Mouse (Mus musculus) liver, embryonic 15.5 days (tissue): ENCODE results near the gene Nmral1. TPM values are rescaled to one million over a fixed set of nuclear protein-coding genes. Genes with fewer than 3 reads are reported as not detected.
A peak's percentile ranks its signal among the peaks of the same experiment; 100 is the strongest.
"Not testable (repeated sequence)": the region's sequence is repeated elsewhere in the genome, so short reads cannot be mapped to it uniquely, and the experiment has no call there.

Source experiments
- ATAC-seq: fragments of 200-750 bp; cut with Nextera tagmentation; 2 replicates; pipeline ENCODE4 v1.8.0; 2017; ENCODE audit warnings: moderate number of reproducible peaks, mild to moderate bottlenecking, moderate library complexity; ENCODE audit not compliant: insufficient read depth
- H3K27ac ChIP-seq: fragments of 300-500 bp; sonication (generic); replicated peaks from 2 replicates; pipeline ENCODE4 v1.5.1; 2015; ENCODE audit warnings: mild to moderate bottlenecking, inconsistent platforms
- H3K27me3 ChIP-seq: fragments of 300-500 bp; sonication (generic); 2 replicates; pipeline ENCODE4 v1.6.1; 2015; ENCODE audit warnings: mild to moderate bottlenecking, inconsistent platforms
- H3K36me3 ChIP-seq: fragments of 300-500 bp; sonication (generic); replicated peaks from 2 replicates; pipeline ENCODE4 v1.6.1; 2015; ENCODE audit warnings: moderate library complexity, mild to moderate bottlenecking, inconsistent platforms
- H3K4me1 ChIP-seq: fragments of 300-500 bp; sonication (generic); replicated peaks from 2 replicates; pipeline ENCODE4 v1.6.1; 2015; ENCODE audit warnings: inconsistent platforms
- H3K4me2 ChIP-seq: fragments of 300-500 bp; sonication (generic); 2 replicates; pipeline ENCODE4 v1.6.1; 2015; ENCODE audit warnings: moderate library complexity, mild to moderate bottlenecking, inconsistent platforms
- H3K4me3 ChIP-seq: fragments of 300-500 bp; sonication (generic); replicated peaks from 2 replicates; pipeline ENCODE4 v1.5.1; 2015; ENCODE audit warnings: mild to moderate bottlenecking, inconsistent platforms
- H3K9ac ChIP-seq: fragments of 300-500 bp; sonication (generic); 2 replicates; pipeline ENCODE4 v1.6.1; 2015; ENCODE audit warnings: moderate library complexity, mild to moderate bottlenecking, inconsistent platforms
- H3K9me3 ChIP-seq: fragments of 300-500 bp; sonication (generic); replicated peaks from 2 replicates; pipeline ENCODE4 v1.6.1; 2016; ENCODE audit warnings: inconsistent platforms
- WGBS: fragments of 180-500 bp; shearing (Covaris S2); methylation state at CpG from one replicate; pipeline ENCODE4 v1.1.7; 2015; ENCODE audit warnings: mixed read lengths; ENCODE audit not compliant: insufficient replicate concordance; 5-methylcytosine and 5-hydroxymethylcytosine counted together
- polyA plus RNA-seq: library from polyadenylated mRNA; unstranded; fragments of >200 nt; fragmentation: Nextera tagmentation; extraction: Ambion mirVana; gene quantifications from 2 replicates; pipeline ENCODE4 v1.2.1, GENCODE M21; 2015

The Nmral1 gene
- polyA plus RNA-seq, 1 experiment from 2014 or later = 37.2 TPM

DNA sequence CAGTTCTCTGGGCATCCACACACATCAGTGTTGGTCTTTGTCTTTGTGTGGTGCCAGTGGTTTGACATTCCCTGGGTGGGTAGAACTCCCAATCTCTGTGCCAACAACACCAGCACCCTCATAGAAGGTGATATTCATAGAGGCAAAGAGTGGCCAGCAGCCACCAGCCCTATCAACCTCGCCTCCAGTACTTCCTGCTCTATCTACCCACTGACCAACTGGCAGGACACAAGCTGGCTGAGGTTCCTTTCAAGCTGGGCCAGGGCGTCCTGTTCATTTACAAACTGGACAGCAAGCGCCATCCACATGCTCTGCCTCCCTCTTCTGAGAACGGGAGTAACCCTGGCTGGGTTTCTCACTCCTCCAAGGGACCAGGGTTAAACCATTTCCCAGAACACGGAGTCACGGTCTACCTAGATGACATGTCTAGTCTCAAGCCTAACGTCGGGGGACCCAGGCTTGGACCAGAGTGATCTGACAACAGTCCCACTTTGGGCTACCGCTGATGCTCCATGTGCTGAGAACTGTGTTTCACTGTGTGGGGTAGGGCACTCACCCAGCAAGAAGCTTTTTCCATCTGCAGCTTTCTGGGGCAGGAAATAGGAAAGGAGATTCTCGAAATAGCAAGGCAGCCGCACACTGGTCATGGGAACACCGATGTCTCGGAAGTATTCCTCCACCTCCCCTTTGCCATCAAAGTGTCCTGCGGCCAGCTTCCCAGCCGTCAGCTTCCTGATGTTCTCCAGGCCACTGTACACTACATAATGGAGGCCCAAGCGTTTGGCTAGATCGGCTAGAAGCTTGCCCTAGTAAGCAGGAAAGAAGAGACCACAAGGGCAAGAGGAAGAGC lies 5.1 kb downstream of the Nmral1 start:
- Histone ChIP-seq H3K9ac (no peak overlapping the region), H3K9me3 (no peaks in the 10 kb centered on the region), H3K4me1 (peaks cover 9% of the 10 kb centered on the region), H3K27me3 (no peaks in the 10 kb centered on the region), H3K4me3 (no peak overlapping the region), H3K36me3 (peaks cover 80% of the 10 kb centered on the region), H3K27ac (no peak overlapping the region), H3K4me2 (no peak overlapping the region)
- no peak for ATAC-seq
- 81% methylated on average over 17 of the region's 17 CpGs for WGBS

DNA sequence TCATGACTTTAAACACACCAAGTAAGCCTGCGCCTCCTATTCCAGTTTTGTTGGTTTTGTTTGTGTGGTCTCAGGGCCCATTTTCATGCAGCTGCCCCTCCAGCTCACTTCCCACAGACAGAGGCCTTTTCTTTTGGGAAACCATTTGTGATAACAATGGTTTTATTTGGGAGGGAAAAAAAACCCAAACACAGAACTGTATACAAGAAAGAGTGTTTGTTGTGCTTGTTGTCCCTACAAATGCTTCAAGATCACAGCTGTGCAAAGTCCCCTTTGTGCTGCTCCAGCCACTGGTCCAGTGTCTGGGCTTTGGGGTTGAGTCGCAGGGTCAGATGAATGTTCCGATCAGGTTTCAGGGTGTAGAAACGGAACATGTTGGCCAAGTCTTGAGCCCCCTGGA lies 8.0 kb downstream of the Nmral1 start:
- Histone ChIP-seq H3K27me3 (no peaks in the 10 kb centered on the region), H3K9ac (no peak overlapping the region), H3K27ac (no peak overlapping the region), H3K4me1 (no peaks in the 10 kb centered on the region), H3K4me3 (no peak overlapping the region), H3K4me2 (no peak overlapping the region), H3K36me3 (peaks cover 99% of the 10 kb centered on the region), H3K9me3 (no peaks in the 10 kb centered on the region)
- no peak for ATAC-seq
- WGBS = 90% methylated on average over 4 of the region's 4 CpGs

DNA sequence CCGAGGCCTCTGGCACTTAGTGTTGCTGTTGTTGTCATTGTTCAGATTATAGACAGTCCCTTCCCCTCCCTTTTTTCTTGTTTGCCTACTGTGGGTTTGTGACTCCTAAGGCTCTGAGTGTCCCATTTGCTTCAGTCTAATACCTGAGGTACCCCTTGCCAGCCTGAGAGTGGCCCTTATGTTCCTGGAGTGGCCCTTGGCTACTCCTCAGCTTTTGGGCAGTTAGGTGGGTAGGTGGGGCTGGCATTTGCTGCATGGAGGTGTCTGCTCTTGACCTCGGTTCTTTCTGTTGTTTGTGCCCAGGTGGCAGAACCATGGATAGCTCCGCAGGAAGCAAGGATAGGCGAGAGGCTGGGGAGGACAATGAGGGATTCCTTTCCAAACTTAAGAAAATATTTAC lies 13.6 kb downstream of the Nmral1 start:
- peaks cover 97% of the 10 kb centered on the region for H3K36me3 ChIP-seq
- H3K4me2 ChIP-seq = no peak overlapping the region
- no peaks in the 10 kb centered on the region for H3K9me3 ChIP-seq
- 0 out of 2 replicates have a peak, but pooled peaks cover 10% of the 10 kb centered on the region for H3K4me1 ChIP-seq
- 69% methylated on average over 4 of the region's 4 CpGs for WGBS
- H3K9ac ChIP-seq = no peak overlapping the region
- no peak for ATAC-seq
- H3K4me3 ChIP-seq = no peak overlapping the region
- H3K27me3 ChIP-seq = no peaks in the 10 kb centered on the region
- H3K27ac ChIP-seq = no peak overlapping the region

DNA sequence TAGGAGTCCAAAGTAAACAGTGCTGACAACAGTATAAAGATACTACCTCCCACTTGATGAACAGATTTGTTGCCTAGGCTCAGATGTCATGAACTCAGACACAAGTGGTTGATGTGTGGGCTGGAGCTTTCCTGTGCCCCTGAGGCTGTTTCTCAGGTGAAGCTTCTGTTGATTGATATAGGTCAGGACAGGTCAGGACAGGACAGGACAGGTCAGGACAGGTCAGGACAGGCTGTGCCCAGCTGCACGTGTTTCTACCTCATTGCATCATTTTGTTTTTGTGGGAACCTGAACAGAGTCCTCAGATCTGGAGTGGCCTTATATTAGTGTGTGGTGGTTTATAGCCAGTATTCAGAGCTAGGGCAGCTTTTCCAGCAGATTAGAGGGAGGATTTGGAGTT lies 16.5 kb downstream of the Nmral1 start:
- Histone ChIP-seq H3K27ac (peak overlapping the region; percentile 48; the same call in 1 of the 2 replicates), H3K9ac (no peak overlapping the region), H3K4me1 (0 out of 2 replicates have a peak, but pooled peaks cover 10% of the 10 kb centered on the region), H3K36me3 (peaks cover 95% of the 10 kb centered on the region), H3K27me3 (no peaks in the 10 kb centered on the region), H3K9me3 (no peaks in the 10 kb centered on the region), H3K4me3 (no peak overlapping the region), H3K4me2 (no peak overlapping the region)
- peak; percentile 88 for ATAC-seq
- 70% methylated on average over 1 of the region's 1 CpGs for WGBS

DNA sequence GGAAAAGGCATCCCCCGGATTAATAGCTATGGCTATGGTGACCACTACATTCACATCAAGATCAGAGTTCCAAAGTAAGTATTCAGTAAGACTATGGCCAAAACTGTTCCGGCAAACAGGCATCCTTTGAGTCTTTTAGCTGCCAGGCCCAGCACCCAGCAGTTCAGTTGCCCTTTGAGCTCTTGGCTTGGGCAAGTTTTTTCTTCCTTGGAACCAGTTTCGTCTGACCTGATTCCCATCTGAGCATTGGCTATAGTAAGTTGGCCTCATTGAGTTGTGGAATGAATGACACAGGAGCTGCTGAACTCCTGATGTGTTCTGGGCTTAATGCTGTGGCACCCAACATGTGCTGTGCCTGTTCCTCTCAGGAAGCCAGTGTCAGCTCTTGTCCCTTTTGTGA lies 17.9 kb downstream of the Nmral1 start:
- Histone ChIP-seq H3K4me2 (no peak overlapping the region), H3K4me3 (no peak overlapping the region), H3K27ac (no peak overlapping the region), H3K9ac (no peak overlapping the region), H3K4me1 (0 out of 2 replicates have a peak, but pooled peaks cover 10% of the 10 kb centered on the region), H3K27me3 (no peaks in the 10 kb centered on the region), H3K9me3 (no peaks in the 10 kb centered on the region), H3K36me3 (peaks cover 96% of the 10 kb centered on the region)
- no peak for ATAC-seq
- WGBS = 78% methylated on average over 3 of the region's 3 CpGs

DNA sequence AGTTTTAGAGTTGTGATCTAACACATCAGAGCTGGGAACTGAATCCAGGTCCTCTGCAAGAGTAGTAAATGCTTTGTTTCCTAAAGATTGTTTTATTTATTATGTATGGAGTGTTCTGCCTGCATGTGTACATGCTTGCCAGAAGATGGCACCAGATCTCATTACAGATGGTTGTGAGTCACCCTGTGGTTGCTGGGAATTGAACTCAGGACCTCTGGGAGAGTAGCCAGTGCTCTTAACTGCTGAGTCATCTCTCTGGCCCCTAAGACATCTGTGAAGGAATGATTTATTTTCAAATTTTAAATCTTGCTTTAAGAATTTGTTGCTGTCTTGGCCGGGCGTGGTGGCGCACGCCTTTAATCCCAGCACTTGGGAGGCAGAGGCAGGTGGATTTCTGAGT lies 29.8 kb downstream of the Nmral1 start:
- H3K4me2 ChIP-seq, ATAC-seq, H3K4me3 ChIP-seq, H3K27me3 ChIP-seq, H3K9me3 ChIP-seq, H3K27ac ChIP-seq, H3K9ac ChIP-seq: not testable (repeated sequence)
- peaks cover 20% of the 10 kb centered on the region for H3K4me1 ChIP-seq
- WGBS = 90% methylated on average over 4 of the region's 4 CpGs
- H3K36me3 ChIP-seq = peaks cover 73% of the 10 kb centered on the region

DNA sequence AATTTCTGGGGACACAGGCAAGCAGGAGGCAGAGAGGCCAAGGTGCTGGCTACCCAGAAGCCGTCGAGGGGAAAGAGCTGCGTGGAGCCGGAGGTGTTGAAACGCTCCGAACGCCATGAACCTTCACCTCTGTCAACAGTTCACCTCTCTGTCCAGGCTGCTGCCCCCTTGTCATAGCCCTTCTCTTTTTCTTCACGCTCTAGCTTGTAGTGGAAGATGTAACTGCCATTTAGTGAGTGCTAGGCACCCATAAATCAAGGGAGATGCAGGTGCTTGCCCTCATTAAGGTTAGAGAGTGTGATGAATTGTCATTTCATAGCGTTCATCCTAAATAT lies 34.7 kb downstream of the Nmral1 start:
- no peaks in the 10 kb centered on the region for H3K27me3 ChIP-seq
- WGBS = under 1% methylated on average over 9 of the region's 9 CpGs
- peaks cover 48% of the 10 kb centered on the region for H3K4me1 ChIP-seq
- no peaks in the 10 kb centered on the region for H3K9me3 ChIP-seq
- peak overlapping the region; percentile 73 for H3K27ac ChIP-seq
- H3K36me3 ChIP-seq = peaks cover 27% of the 10 kb centered on the region
- peak overlapping the region; percentile 80 for H3K4me3 ChIP-seq
- peak overlapping the region; percentile 87 for H3K4me2 ChIP-seq
- ATAC-seq = peak; percentile 2; the same call in 1 of the 2 replicates
- peak overlapping the region; percentile 85 for H3K9ac ChIP-seq

DNA sequence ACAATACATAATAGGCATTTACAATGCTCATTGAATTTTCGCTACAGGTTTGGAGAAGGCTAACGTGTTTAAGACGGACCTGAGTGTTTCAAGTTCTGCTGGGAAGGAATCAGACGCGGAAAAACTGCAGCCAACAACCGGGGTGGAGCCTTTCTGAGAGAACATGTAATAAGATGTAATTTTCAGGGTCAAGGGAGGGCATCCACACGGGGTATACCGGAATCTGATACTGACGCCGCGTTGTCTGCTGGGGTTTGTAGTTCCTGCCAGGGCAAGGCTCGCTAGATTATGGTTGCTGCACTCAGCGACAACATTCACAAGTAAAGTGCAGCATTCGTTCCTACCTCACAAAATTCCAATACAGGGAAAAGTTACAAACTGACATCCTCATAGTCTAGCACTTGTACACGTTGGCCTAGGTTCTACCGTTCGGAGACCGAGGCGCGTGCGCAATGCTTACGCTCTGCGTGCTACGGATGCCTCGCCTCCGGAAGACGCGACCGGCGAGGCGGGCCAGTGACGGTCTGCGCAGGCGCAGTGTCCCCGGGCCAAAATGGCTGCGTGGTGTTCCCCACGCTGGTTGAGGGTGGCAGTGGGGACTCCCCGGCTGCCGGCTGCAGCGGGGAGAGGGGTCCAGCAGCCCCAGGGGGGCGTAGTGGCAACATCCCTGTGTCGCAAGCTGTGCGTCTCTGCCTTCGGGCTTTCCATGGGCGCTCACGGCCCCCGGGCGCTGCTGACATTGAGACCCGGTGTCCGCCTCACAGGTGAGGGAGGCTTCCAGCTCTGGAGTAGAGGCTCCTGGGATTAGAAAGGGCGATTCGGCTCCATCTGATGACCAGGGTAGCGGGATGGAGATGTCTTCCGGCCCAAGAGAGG lies 35.3 kb downstream of the Nmral1 start:
- H3K4me3 ChIP-seq = peak overlapping the region; percentile 80
- peaks cover 54% of the 10 kb centered on the region for H3K4me1 ChIP-seq
- H3K36me3 ChIP-seq = peaks cover 21% of the 10 kb centered on the region
- ATAC-seq = peak; percentile 79
- peak overlapping the region; percentile 87 for H3K4me2 ChIP-seq
- H3K9me3 ChIP-seq = no peaks in the 10 kb centered on the region
- WGBS = under 1% methylated on average over 54 of the region's 54 CpGs
- peak overlapping the region; percentile 85 for H3K9ac ChIP-seq
- peak overlapping the region; percentile 73 for H3K27ac ChIP-seq
- no peaks in the 10 kb centered on the region for H3K27me3 ChIP-seq

DNA sequence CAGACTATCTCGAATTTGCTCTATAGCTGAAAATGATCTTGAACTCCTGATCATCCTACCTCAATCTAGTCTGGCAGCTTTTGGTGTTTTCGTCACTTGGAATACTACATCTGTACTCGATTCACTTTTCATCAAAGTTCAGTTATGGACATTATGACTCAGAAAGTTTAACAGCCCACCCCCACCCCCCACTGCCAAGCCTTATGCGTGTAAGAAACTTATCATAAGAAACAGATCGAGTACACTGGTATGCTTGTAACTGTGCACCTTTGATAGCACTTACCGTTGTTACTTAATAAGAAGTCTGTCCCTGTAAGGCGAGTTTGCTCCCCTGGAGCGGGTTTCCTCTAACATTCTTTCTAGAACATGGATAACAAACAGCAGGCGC lies 36.0 kb downstream of the Nmral1 start:
- 12% methylated on average over 9 of the region's 9 CpGs for WGBS
- peak; percentile 27 for ATAC-seq
- H3K27ac ChIP-seq = peak overlapping the region; percentile 73

DNA sequence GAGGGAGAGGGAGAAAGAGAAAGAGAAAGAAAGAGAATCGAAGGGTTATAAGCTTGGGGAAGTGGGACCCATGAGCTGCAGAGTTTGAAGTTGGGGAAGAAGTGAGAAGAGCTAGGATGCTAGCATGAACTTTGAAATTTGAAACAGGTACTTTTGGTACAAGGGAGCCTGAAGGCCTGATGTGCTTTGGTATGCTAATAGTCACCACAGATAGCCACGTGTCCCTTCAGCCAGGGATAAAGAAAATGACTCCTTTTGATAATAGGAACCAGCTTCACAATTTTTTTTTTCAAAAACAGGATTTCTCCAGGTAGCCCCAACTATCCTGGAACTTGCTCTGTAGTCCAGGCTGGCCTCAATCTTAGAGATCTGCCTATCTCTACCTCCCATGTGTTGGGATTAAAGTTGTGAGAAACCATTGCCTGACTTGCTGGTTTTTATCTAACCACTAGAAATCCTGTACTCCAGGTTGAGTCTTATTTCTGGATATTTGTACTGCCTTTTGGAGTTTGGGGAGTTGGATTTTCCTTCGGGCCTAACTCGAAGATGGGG lies 36.5 kb downstream of the Nmral1 start:
- Histone ChIP-seq H3K4me1 (peaks cover 65% of the 10 kb centered on the region), H3K4me2 (peak overlapping the region; percentile 87), H3K9ac (peak overlapping the region; percentile 85), H3K9me3 (no peaks in the 10 kb centered on the region), H3K4me3 (peak overlapping the region; percentile 80), H3K27ac (peak overlapping the region; percentile 73), H3K27me3 (no peaks in the 10 kb centered on the region), H3K36me3 (peaks cover 11% of the 10 kb centered on the region)
- ATAC-seq = no peak
- 36% methylated on average over 4 of the region's 4 CpGs for WGBS

More for the DNA sequence above, 36.0 kb downstream of the Nmral1 start:
- peak overlapping the region; percentile 87 for H3K4me2 ChIP-seq
- H3K4me3 ChIP-seq = peak overlapping the region; percentile 80
- peaks cover 16% of the 10 kb centered on the region for H3K36me3 ChIP-seq
- H3K9ac ChIP-seq = peak overlapping the region; percentile 85
- H3K9me3 ChIP-seq = no peaks in the 10 kb centered on the region
- H3K4me1 ChIP-seq = peaks cover 61% of the 10 kb centered on the region
- H3K27me3 ChIP-seq = no peaks in the 10 kb centered on the region

DNA sequence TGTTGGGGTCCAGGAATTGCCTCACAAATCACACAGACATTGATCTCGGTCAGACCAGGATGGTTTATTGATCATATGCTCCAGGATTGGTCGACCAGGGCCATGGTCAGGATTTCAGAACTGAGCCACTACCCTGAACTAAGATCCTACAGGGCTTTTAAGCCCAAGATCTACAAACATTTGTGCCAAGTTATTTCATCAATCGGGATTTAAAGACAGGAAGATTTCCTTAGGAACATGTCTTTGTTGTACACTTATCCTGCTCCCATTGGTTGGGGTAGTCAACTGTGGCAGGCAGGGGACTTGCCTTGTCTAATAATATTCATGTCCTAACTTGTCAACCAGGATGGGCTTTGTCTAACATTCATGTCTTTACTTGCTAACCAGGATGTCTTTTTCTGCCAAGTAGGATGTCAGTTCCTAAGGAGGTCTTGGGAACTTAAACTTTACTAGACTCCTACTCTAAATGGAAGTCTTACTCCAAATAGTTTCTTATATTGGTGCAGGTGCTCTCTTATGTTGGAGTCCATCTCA lies 38.2 kb downstream of the Nmral1 start:
- not testable (repeated sequence) for ATAC-seq, H3K9me3 ChIP-seq, H3K9ac ChIP-seq, H3K27me3 ChIP-seq, H3K4me3 ChIP-seq, H3K27ac ChIP-seq, H3K4me2 ChIP-seq
- 66% methylated on average over 3 of the region's 3 CpGs for WGBS
- Histone ChIP-seq H3K4me1 (peaks cover 63% of the 10 kb centered on the region), H3K36me3 (peaks cover 11% of the 10 kb centered on the region)
